Mouse (Mus musculus) cerebellum, adult 2 months (tissue): ENCODE measurements around the gene Adcy2.

Source experiments
- CTCF ChIP-seq: fragments of 200-500 bp; IDR thresholded peaks from 2 replicates; pipeline ENCODE4 v1.5.1; 2011; ENCODE audit warnings: low read depth, mild to moderate bottlenecking, control low read depth, low read length, moderate library complexity, borderline replicate concordance; ENCODE audit not compliant: insufficient read depth
- POLR2A ChIP-seq: fragments of 200-500 bp; IDR thresholded peaks from 2 replicates; pipeline ENCODE4 v1.6.1; 2011; ENCODE audit warnings: low read length, control low read depth, borderline replicate concordance; ENCODE audit not compliant: insufficient read depth

- TF ChIP-seq CTCF (no peak), POLR2A (no peak)
Measured at GRCm38 (mm10) chr13:68787286-68788061, 211.9 kb downstream of the Adcy2 start.
